Mouse (Mus musculus) limb, embryonic 14.5 days (tissue): ENCODE measurements around the gene Fezf2. TPM values are rescaled to one million over a fixed set of nuclear protein-coding genes. Genes with fewer than 3 reads are reported as not detected.

Experiments
- ATAC-seq: fragments of 200-750 bp; cut with Nextera tagmentation; 2 replicates; pipeline ENCODE4 v1.8.0; 2017; ENCODE audit warnings: low read depth, moderate number of reproducible peaks, moderate TSS enrichment; ENCODE audit not compliant: low FRiP score
- DNase-seq: peaks from one replicate; pipeline ENCODE4 v3.0.0-alpha.2; 2015; ENCODE audit warnings: low spot score
- H3K27ac ChIP-seq: fragments of 300-500 bp; sonication (generic); replicated peaks from 2 replicates; pipeline ENCODE4 v1.5.1; 2014; ENCODE audit warnings: low read depth, mild to moderate bottlenecking, low read length, moderate library complexity, mixed read lengths
- H3K27me3 ChIP-seq: fragments of 300-500 bp; sonication (generic); 2 replicates; pipeline ENCODE4 v1.6.1; 2014; ENCODE audit warnings: low read length, mixed read lengths; ENCODE audit not compliant: control insufficient read depth, insufficient read depth
- H3K36me3 ChIP-seq: fragments of 300-500 bp; sonication (generic); 2 replicates; pipeline ENCODE4 v1.6.1; 2014; ENCODE audit warnings: mild to moderate bottlenecking, low read length, moderate library complexity, mixed read lengths; ENCODE audit not compliant: control insufficient read depth, insufficient read depth
- H3K4me1 ChIP-seq: fragments of 300-500 bp; sonication (generic); 2 replicates; pipeline ENCODE4 v1.6.1; 2014; ENCODE audit warnings: antibody characterized with exemption, low read length, mixed read lengths; ENCODE audit not compliant: control insufficient read depth, insufficient read depth
- H3K4me2 ChIP-seq: fragments of 300-500 bp; sonication (generic); replicated peaks from 2 replicates; pipeline ENCODE4 v1.6.1; 2014; ENCODE audit warnings: low read depth, mild to moderate bottlenecking, low read length, moderate library complexity; ENCODE audit not compliant: severe bottlenecking
- H3K4me3 ChIP-seq: fragments of 300-500 bp; sonication (generic); replicated peaks from 2 replicates; pipeline ENCODE4 v1.5.1; 2014; ENCODE audit warnings: low read length
- H3K9ac ChIP-seq: fragments of 300-500 bp; sonication (generic); 2 replicates; pipeline ENCODE4 v1.6.1; 2014; ENCODE audit warnings: mild to moderate bottlenecking, low read depth, low read length, moderate library complexity; ENCODE audit not compliant: severe bottlenecking
- H3K9me3 ChIP-seq: fragments of 300-500 bp; sonication (generic); 2 replicates; pipeline ENCODE4 v1.6.1; 2016; ENCODE audit warnings: low read length; ENCODE audit not compliant: control insufficient read depth
- POLR2A ChIP-seq: fragments of 200-500 bp; IDR thresholded peaks from 2 replicates; pipeline ENCODE4 v1.8.0; 2012; ENCODE audit warnings: inconsistent platforms, mild to moderate bottlenecking, moderate library complexity, borderline replicate concordance; ENCODE audit not compliant: insufficient read depth, insufficient read length; ENCODE audit errors: extremely low read depth
- WGBS: fragments of 180-500 bp; shearing (Covaris S2); extraction: QIAGEN DNeasy Blood & Tissue Kit; methylation state at CpG from one replicate; pipeline ENCODE4 v1.1.7; 2014; 5-methylcytosine and 5-hydroxymethylcytosine counted together
- polyA plus RNA-seq, 2 experiments: library from polyadenylated mRNA; depleted of rRNA in 1 of 2; stranded (reverse) in 1 of 2; unstranded in 1 of 2; fragments of >200 nt; fragmentation: Nextera tagmentation in 1 of 2; extraction: Ambion mirVana in 1 of 2; gene quantifications; 2 replicates each; pipeline versions ENCODE4 v1.2.1 to v1.2.3; 2012 to 2014

The Fezf2 gene
- polyA plus RNA-seq, 2 experiments = 0.17 to 0.54 TPM

- under 1% methylated on average over 40 of the region's 40 CpGs for WGBS
- no peak overlapping the region for H3K9ac ChIP-seq
- no peak overlapping the region for H3K27ac ChIP-seq
- peaks cover 3% of the 10 kb centered on the region; the same call in 1 of the 2 replicates for H3K4me1 ChIP-seq
- H3K9me3 ChIP-seq = no peaks in the 10 kb centered on the region
- DNase-seq = no peak
- no peak for ATAC-seq
- peak overlapping the region; percentile 26 for H3K4me3 ChIP-seq
- peak overlapping the region; percentile 41 for H3K4me2 ChIP-seq
- no peak for TF ChIP-seq POLR2A
- peaks cover 100% of the 10 kb centered on the region for H3K27me3 ChIP-seq
- H3K36me3 ChIP-seq = no peaks in the 10 kb centered on the region
These were observed 2.6 kb downstream of the Fezf2 start for GRCm38 (mm10) chr14:12345241-12345921.

GRCm38 (mm10) chr14:12344746-12345240 lies 3.2 kb downstream of the Fezf2 start:
- Histone ChIP-seq H3K27me3 (peaks cover 100% of the 10 kb centered on the region), H3K4me3 (peak overlapping the region; percentile 26), H3K36me3 (no peaks in the 10 kb centered on the region), H3K4me2 (peak overlapping the region; percentile 41), H3K27ac (no peak overlapping the region), H3K9ac (no peak overlapping the region), H3K4me1 (peaks cover 3% of the 10 kb centered on the region; the same call in 1 of the 2 replicates), H3K9me3 (no peaks in the 10 kb centered on the region)
- under 1% methylated on average over 36 of the region's 39 CpGs for WGBS
- ATAC-seq = no peak
- no peak for DNase-seq
- no peak for TF ChIP-seq POLR2A

GRCm38 (mm10) chr14:12344061-12344745 lies 3.8 kb downstream of the Fezf2 start:
- 3% methylated on average over 24 of the region's 24 CpGs for WGBS

GRCm38 (mm10) chr14:12343451-12343941 lies 4.5 kb downstream of the Fezf2 start:
- Histone ChIP-seq H3K4me1 (peaks cover 3% of the 10 kb centered on the region; the same call in 1 of the 2 replicates), H3K4me3 (no peak overlapping the region), H3K9me3 (no peaks in the 10 kb centered on the region), H3K4me2 (no peak overlapping the region), H3K27me3 (peaks cover 99% of the 10 kb centered on the region), H3K27ac (no peak overlapping the region), H3K9ac (no peak overlapping the region), H3K36me3 (no peaks in the 10 kb centered on the region)
- no peak for ATAC-seq
- 3% methylated on average over 20 of the region's 20 CpGs for WGBS
- no peak for TF ChIP-seq POLR2A
- no peak for DNase-seq

More at GRCm38 (mm10) chr14:12344061-12344745, 3.8 kb downstream of the Fezf2 start:
- DNase-seq (no peak), ATAC-seq (no peak)
- TF ChIP-seq POLR2A = no peak
- peak overlapping the region; percentile 41; the same call in 1 of the 2 replicates for H3K4me2 ChIP-seq
- H3K36me3 ChIP-seq = no peaks in the 10 kb centered on the region
- H3K27ac ChIP-seq = no peak overlapping the region
- H3K27me3 ChIP-seq = peaks cover 99% of the 10 kb centered on the region
- H3K9me3 ChIP-seq = no peaks in the 10 kb centered on the region
- peaks cover 3% of the 10 kb centered on the region; the same call in 1 of the 2 replicates for H3K4me1 ChIP-seq
- peak overlapping the region; percentile 26 for H3K4me3 ChIP-seq
- H3K9ac ChIP-seq = no peak overlapping the region

- peaks cover 99% of the 10 kb centered on the region for H3K27me3 ChIP-seq
- ATAC-seq = no peak
- H3K27ac ChIP-seq = no peak overlapping the region
- H3K4me1 ChIP-seq = peaks cover 3% of the 10 kb centered on the region; the same call in 1 of the 2 replicates
- no peak for TF ChIP-seq POLR2A
- WGBS = 2% methylated on average over 23 of the region's 23 CpGs
- H3K4me2 ChIP-seq = no peak overlapping the region
- H3K9ac ChIP-seq = no peak overlapping the region
- no peak for DNase-seq
- no peaks in the 10 kb centered on the region for H3K9me3 ChIP-seq
- H3K36me3 ChIP-seq = no peaks in the 10 kb centered on the region
- no peak overlapping the region for H3K4me3 ChIP-seq
These were observed 5.4 kb downstream of the Fezf2 start for GRCm38 (mm10) chr14:12342458-12343131.
